Mouse (Mus musculus) heart, adult 9 months (tissue): ENCODE results near the gene Itsn1.

ENCODE experiments used
- DNase-seq, 2 experiments: peaks; one replicate each; pipeline ENCODE4 v3.0.0; 2022; ENCODE audit warnings: low spot score in 2 of 2

Gene Itsn1

GRCm38 (mm10) chr16:91768586-91768985, 39.5 kb downstream of the Itsn1 start:
- DNase-seq = peak; percentile 37 to 53

- no peak for DNase-seq
Observed at GRCm38 (mm10) chr16:91769911-91770310, 40.8 kb downstream of the Itsn1 start.

- DNase-seq = no peak
Observed at GRCm38 (mm10) chr16:91770662-91771061, 41.6 kb downstream of the Itsn1 start.

GRCm38 (mm10) chr16:91771334-91771733, 42.3 kb downstream of the Itsn1 start:
- no peak for DNase-seq

GRCm38 (mm10) chr16:91772586-91772985, 43.5 kb downstream of the Itsn1 start:
- no peak for DNase-seq

- no peak for DNase-seq
Observed at GRCm38 (mm10) chr16:91779576-91779975, 50.5 kb downstream of the Itsn1 start.

GRCm38 (mm10) chr16:91780151-91780550, 51.1 kb downstream of the Itsn1 start:
- DNase-seq = no peak

GRCm38 (mm10) chr16:91780826-91781225, 51.7 kb downstream of the Itsn1 start:
- no peak for DNase-seq

- no peak for DNase-seq
Observed at GRCm38 (mm10) chr16:91783191-91783590, 54.1 kb downstream of the Itsn1 start.

GRCm38 (mm10) chr16:91784298-91784697, 55.2 kb downstream of the Itsn1 start:
- no peak for DNase-seq

- peak; percentile 48 to 80 for DNase-seq
Observed at GRCm38 (mm10) chr16:91786425-91786824, 57.3 kb downstream of the Itsn1 start.

- DNase-seq = peak in 1 of 2 experiments; percentile 25
Observed at GRCm38 (mm10) chr16:91789728-91790127, 60.6 kb downstream of the Itsn1 start.

- DNase-seq = no peak
Observed at GRCm38 (mm10) chr16:91792477-91793196, 63.6 kb downstream of the Itsn1 start.

- peak; percentile 33 to 48 for DNase-seq
Observed at GRCm38 (mm10) chr16:91793507-91794278, 64.6 kb downstream of the Itsn1 start.

- DNase-seq = no peak
Observed at GRCm38 (mm10) chr16:91794306-91794705, 65.2 kb downstream of the Itsn1 start.

GRCm38 (mm10) chr16:91795044-91795443, 66.0 kb downstream of the Itsn1 start:
- no peak for DNase-seq

- no peak for DNase-seq
Observed at GRCm38 (mm10) chr16:91795606-91796005, 66.5 kb downstream of the Itsn1 start.

GRCm38 (mm10) chr16:91801426-91801825, 72.3 kb downstream of the Itsn1 start:
- no peak for DNase-seq

- no peak for DNase-seq
Observed at GRCm38 (mm10) chr16:91802461-91803062, 73.5 kb downstream of the Itsn1 start.

GRCm38 (mm10) chr16:91804418-91804817, 75.3 kb downstream of the Itsn1 start:
- DNase-seq = no peak

GRCm38 (mm10) chr16:91804831-91805230, 75.8 kb downstream of the Itsn1 start:
- DNase-seq = peak; percentile 36 to 67

- no peak for DNase-seq
Observed at GRCm38 (mm10) chr16:91810235-91810634, 81.2 kb downstream of the Itsn1 start.

GRCm38 (mm10) chr16:91811339-91811738, 82.3 kb downstream of the Itsn1 start:
- no peak for DNase-seq
